Comparison of ENCODE assay signal across 23 mouse cellular contexts in genomic region chr1:89899761-89900445, GRCm38 (mm10). TPM values are rescaled to one million over a fixed set of nuclear protein-coding genes. Genes with fewer than 3 reads are reported as not detected.
A peak's percentile ranks its signal among the peaks of the same experiment; 100 is the strongest.
DNase-seq lines count a peak whose midpoint lies in the region; ATAC-seq and TF ChIP-seq lines count a peak whose summit lies in the region.
"Had no signal": no experiment of that assay in that cellular context is flagged by ENCODE, and none has a peak within 500 bp of the region (broad histone marks: within the 10 kb centered on the region; RNA-seq: fewer than 3 reads in every experiment).

No protein-coding gene starts in this region.

- H3K4me2 ChIP-seq in forebrain, embryonic 12.5 days: no peak overlapping the region
- H3K4me2 ChIP-seq: heart, embryonic 13.5 days; hindbrain, embryonic 15.5 days; liver, embryonic 12.5 days; lung, embryonic 14.5 days; midbrain, embryonic 12.5 days had no signal

- H3K9ac ChIP-seq in forebrain, embryonic 12.5 days: no peak overlapping the region
- H3K9ac ChIP-seq: heart, embryonic 13.5 days; hindbrain, embryonic 15.5 days; liver, embryonic 12.5 days; lung, embryonic 14.5 days; midbrain, embryonic 12.5 days had no signal

- DNase-seq in forebrain, embryonic 10.5 days (ENCODE audit: extremely low spot score, low spot score): no peak
- peak; percentile 57 for DNase-seq in kidney, adult 2 months
- DNase-seq in kidney, postnatal 10 days: no peak
- peak; percentile 81 for DNase-seq in ZHBTc4 (ENCODE audit: low read depth, low spot score)
- peak; percentile 21 to 68 for DNase-seq in kidney, postnatal 36 days
- no peak for DNase-seq in layer of hippocampus, adult 9-10 months (ENCODE audit: low spot score)
- DNase-seq in testis, postnatal 14 days (ENCODE audit: low spot score): no peak
- DNase-seq: adrenal gland, adult 2 months; cerebellum, adult 11 months; cerebellum, postnatal 25 days; heart, postnatal 36 days; lung, embryonic 14.5 days; lung, postnatal 4 days; right cerebral cortex, adult 18-20 months; spleen, adult 18-20 months; thymus, adult 2 months had no signal

- no peak for TF ChIP-seq POLR2A in kidney, adult 2 months (IDR thresholded peaks at IDR 0.05; ENCODE audit: low read depth, low read length)

- no peak for TF ChIP-seq CTCF in kidney, adult 2 months (conservative IDR thresholded peaks at IDR 0.05; ENCODE audit: insufficient read depth, insufficient read length, low read depth, low read length)

- 72% methylated on average over 11 of the region's 11 CpGs for WGBS in forebrain, embryonic 12.5 days
- 83% methylated on average over 11 of the region's 11 CpGs for WGBS in forebrain, embryonic 10.5 days
- 51% methylated on average over 11 of the region's 11 CpGs for WGBS in kidney, adult 2 months

- H3K27ac ChIP-seq in forebrain, embryonic 12.5 days: no peak overlapping the region
- no peak overlapping the region for H3K27ac ChIP-seq in forebrain, embryonic 10.5 days
- H3K27ac ChIP-seq in kidney, adult 2 months (ENCODE audit: insufficient read depth, low read depth, low read length): no peak overlapping the region
- H3K27ac ChIP-seq: embryonic facial prominence, embryonic 10.5 days; heart, embryonic 13.5 days; hindbrain, embryonic 15.5 days; liver, embryonic 12.5 days; midbrain, embryonic 12.5 days had no signal

- peak; percentile 57; the same call in 1 of the 2 replicates for ATAC-seq in forebrain, embryonic 12.5 days (ENCODE audit: low FRiP score)

- H3K36me3 ChIP-seq in forebrain, embryonic 12.5 days (replicated peaks): 0 out of 2 replicates have a peak, but pooled peaks cover 8% of the 10 kb centered on the region
- H3K36me3 ChIP-seq in forebrain, embryonic 10.5 days (replicated peaks): peaks cover 9% of the 10 kb centered on the region; the same call in 1 of the 2 replicates
- H3K36me3 ChIP-seq in kidney, adult 2 months (ENCODE audit: control insufficient read depth, insufficient read depth, low read length): no peaks in the 10 kb centered on the region
- H3K36me3 ChIP-seq: heart, embryonic 13.5 days; hindbrain, embryonic 15.5 days; liver, embryonic 12.5 days had no signal

- no peaks in the 10 kb centered on the region for H3K9me3 ChIP-seq in forebrain, embryonic 12.5 days
- H3K9me3 ChIP-seq in forebrain, embryonic 10.5 days: no peaks in the 10 kb centered on the region
- H3K9me3 ChIP-seq: embryonic facial prominence, embryonic 10.5 days; heart, embryonic 13.5 days; hindbrain, embryonic 15.5 days; liver, embryonic 12.5 days; midbrain, embryonic 12.5 days had no signal

- no peak overlapping the region for H3K4me3 ChIP-seq in forebrain, embryonic 12.5 days (replicated peaks)
- H3K4me3 ChIP-seq in forebrain, embryonic 10.5 days: no peak overlapping the region
- H3K4me3 ChIP-seq in kidney, adult 2 months (ENCODE audit: insufficient read depth, low read depth, low read length): no peak overlapping the region
- H3K4me3 ChIP-seq: embryonic facial prominence, embryonic 10.5 days; heart, embryonic 13.5 days; hindbrain, embryonic 15.5 days; liver, embryonic 12.5 days; midbrain, embryonic 12.5 days had no signal

- peaks cover 21% of the 10 kb centered on the region; the same call in 1 of the 2 replicates for H3K27me3 ChIP-seq in forebrain, embryonic 12.5 days
- peaks cover 44% of the 10 kb centered on the region for H3K27me3 ChIP-seq in forebrain, embryonic 10.5 days (ENCODE audit: poor library complexity, severe bottlenecking)
- H3K27me3 ChIP-seq in kidney, adult 2 months (replicated peaks; ENCODE audit: control insufficient read depth, insufficient read depth, low read length): no peaks in the 10 kb centered on the region
- H3K27me3 ChIP-seq: heart, embryonic 13.5 days; hindbrain, embryonic 15.5 days; liver, embryonic 12.5 days had no signal

- peaks cover 3% of the 10 kb centered on the region; the same call in 1 of the 2 replicates for H3K4me1 ChIP-seq in forebrain, embryonic 12.5 days
- peaks cover 10% of the 10 kb centered on the region; the same call in 1 of the 2 replicates for H3K4me1 ChIP-seq in forebrain, embryonic 10.5 days
- 0 out of 2 replicates have a peak, but pooled peaks cover 3% of the 10 kb centered on the region for H3K4me1 ChIP-seq in kidney, adult 2 months (ENCODE audit: control insufficient read depth, insufficient read depth, low read length)
- H3K4me1 ChIP-seq: embryonic facial prominence, embryonic 10.5 days; heart, embryonic 13.5 days; hindbrain, embryonic 15.5 days; midbrain, embryonic 12.5 days had no signal

RNA-seq across cellular contexts. Expression of gene Gbx2, which starts 31.1 kb away (rescaled TPM):
- 26.9 and 28.0 TPM in 2 replicates for polyA plus RNA-seq in forebrain, embryonic 12.5 days (2016; fragmentation: Nextera tagmentation; extraction: Ambion mirVana)
- 1.2 and 1.5 TPM in 2 replicates for polyA plus RNA-seq in forebrain, embryonic 10.5 days (2016; fragmentation: Nextera tagmentation; extraction: Ambion mirVana)
- not detected in 2 replicates for polyA plus RNA-seq in kidney, adult 2 months (2012; rRNA removed)
- polyA plus RNA-seq: adrenal gland, adult 2 months; stomach, embryonic 14.5 days had no signal

Comparison
In these comparisons a context has a peak if more than half of its experiments do, and no peak if none do; other contexts are left out.
1. DNase-seq: peak in kidney, adult 2 months (single experiment), ZHBTc4 (single experiment) and kidney, postnatal 36 days (2 of 2); none in forebrain, embryonic 10.5 days (single experiment), kidney, postnatal 10 days (single experiment), layer of hippocampus, adult 9-10 months (single experiment) and testis, postnatal 14 days (single experiment).
2. RNA of gene Gbx2, which starts 31.1 kb away (polyA plus RNA-seq): 26.9 to 28.0 TPM in forebrain, embryonic 12.5 days; 1.2 to 1.5 TPM in forebrain, embryonic 10.5 days and not detected in kidney, adult 2 months; every median in the first group is over 10 times any median in the second.